Mouse (Mus musculus): ENCODE results near the gene Apol9b. TPM values are rescaled to one million over a fixed set of nuclear protein-coding genes. Genes with fewer than 3 reads are reported as not detected.

Apol9b gene
- polyA plus RNA-seq, 1 experiment from 2014 or later = not detected

DNA sequence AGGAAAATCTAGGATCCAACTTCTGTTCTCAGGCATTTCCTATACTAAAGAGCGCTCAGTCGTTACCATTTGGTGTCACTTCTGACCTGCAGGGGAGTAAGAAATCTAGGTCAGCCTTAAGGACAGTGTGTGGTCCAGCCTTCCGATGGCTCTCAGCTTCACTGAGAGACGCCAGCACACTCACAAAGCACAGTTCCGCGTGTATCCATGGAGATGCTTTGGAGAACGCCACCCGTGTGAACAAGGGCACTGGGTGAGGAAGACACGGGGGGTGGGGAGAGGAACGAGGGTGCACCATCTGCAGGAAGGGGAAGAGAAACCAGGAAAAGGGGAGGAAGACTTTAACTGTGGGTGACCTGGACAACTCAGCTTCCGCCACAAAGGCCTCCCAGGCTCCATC is 23.6 kb downstream of the Apol9b start:
- H3K4me1 ChIP-seq (replicated peaks) = no peaks in the 10 kb centered on the region
- no peaks in the 10 kb centered on the region for H3K9me3 ChIP-seq
- 62% methylated on average over 11 of the region's 11 CpGs for WGBS
- H3K9ac ChIP-seq (replicated peaks) = no peak overlapping the region
- ATAC-seq = no peak
- H3K4me2 ChIP-seq (replicated peaks) = no peak overlapping the region
- H3K4me3 ChIP-seq (replicated peaks) = no peak overlapping the region
- H3K27ac ChIP-seq = no peak overlapping the region
- no peaks in the 10 kb centered on the region for H3K27me3 ChIP-seq
- H3K36me3 ChIP-seq = no peaks in the 10 kb centered on the region

DNA sequence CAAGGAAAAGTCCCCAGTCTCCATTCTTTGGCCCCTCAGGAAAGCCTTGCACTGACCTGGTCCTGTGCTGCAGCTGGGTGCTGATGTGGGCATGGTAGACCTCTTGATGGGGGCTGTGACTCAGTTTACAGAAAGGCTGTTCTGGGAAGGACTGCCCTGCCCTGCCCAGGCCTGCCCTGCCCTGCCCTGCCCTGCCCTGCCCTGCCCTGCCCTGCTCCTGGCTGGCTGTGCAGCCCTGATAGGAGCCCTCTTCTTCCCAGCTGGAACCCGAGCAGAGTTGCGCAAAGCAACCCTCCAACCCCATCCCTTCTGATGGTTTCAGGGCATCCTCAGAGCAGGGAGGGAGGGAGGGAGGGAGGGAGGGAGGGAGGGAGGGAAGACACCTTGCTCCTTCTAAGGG is 26.3 kb downstream of the Apol9b start:
- no peaks in the 10 kb centered on the region for H3K27me3 ChIP-seq
- no peaks in the 10 kb centered on the region for H3K9me3 ChIP-seq
- no peak overlapping the region for H3K27ac ChIP-seq
- H3K4me3 ChIP-seq (replicated peaks) = no peak overlapping the region
- WGBS = 80% methylated on average over 1 of the region's 2 CpGs
- no peak for ATAC-seq
- no peak overlapping the region for H3K9ac ChIP-seq (replicated peaks)
- H3K4me1 ChIP-seq (replicated peaks) = no peaks in the 10 kb centered on the region
- no peak overlapping the region for H3K4me2 ChIP-seq (replicated peaks)
- H3K36me3 ChIP-seq = 0 out of 2 replicates have a peak, but pooled peaks cover 1% of the 10 kb centered on the region

DNA sequence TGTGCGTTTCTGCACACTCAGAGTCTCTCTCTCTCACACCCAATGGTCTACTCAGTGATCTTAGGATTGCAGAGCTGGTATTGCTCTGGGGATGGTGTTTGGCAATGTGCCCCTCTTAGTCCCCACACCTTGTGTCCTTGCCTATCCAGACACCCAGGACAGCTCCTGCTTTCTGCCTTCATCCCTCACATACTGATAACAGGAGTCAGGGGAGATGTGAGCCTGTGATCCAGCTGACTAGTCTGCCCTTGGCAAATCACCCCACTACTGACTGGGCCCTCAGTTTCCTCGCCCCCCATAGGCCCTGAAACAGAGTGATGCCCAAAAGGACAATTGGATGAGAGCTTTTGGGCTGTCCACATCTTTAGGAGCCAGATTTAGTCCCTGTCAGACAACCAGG is 27.2 kb downstream of the Apol9b start:
- Histone ChIP-seq H3K4me2 (replicated peaks) (no peak overlapping the region), H3K4me3 (replicated peaks) (no peak overlapping the region), H3K27ac (no peak overlapping the region), H3K9me3 (no peaks in the 10 kb centered on the region), H3K9ac (replicated peaks) (no peak overlapping the region), H3K27me3 (no peaks in the 10 kb centered on the region), H3K36me3 (peaks cover 8% of the 10 kb centered on the region), H3K4me1 (replicated peaks) (no peaks in the 10 kb centered on the region)
- ATAC-seq = no peak
- WGBS = 60% methylated on average over 2 of the region's 2 CpGs

DNA sequence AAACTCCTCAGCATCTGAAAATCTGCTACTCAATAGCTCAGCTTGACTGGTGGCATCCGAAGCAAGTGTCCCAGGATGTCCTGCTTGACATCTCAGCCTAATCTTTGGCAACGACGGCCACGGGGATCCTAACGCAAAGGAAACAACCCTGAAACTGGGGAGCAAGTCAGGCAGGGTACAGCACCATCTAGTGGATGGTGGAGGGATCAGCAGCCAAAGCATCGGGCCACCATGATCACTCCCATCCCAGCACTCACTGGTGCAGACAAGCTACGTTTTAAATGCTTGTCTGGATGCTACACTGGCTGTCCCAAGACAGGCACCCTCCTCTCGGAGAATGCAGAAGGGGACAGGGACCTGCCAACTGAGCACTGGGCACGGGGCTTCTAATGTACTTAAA is 28.0 kb downstream of the Apol9b start, which contains the start of gene Apol8:
Gene Apol8, minus strand, starts transcription at position 156 of the 400 bp plus-strand sequence.
- Histone ChIP-seq H3K4me3 (replicated peaks) (no peak within 1 kb of the TSS), H3K27ac (no peak within 1 kb of the TSS), H3K27me3 (no peaks in the 10 kb centered on the region), H3K9me3 (no peaks in the 10 kb centered on the region), H3K4me2 (replicated peaks) (no peak within 1 kb of the TSS), H3K9ac (replicated peaks) (no peak within 1 kb of the TSS), H3K4me1 (replicated peaks) (no peaks in the 10 kb centered on the region), H3K36me3 (peaks cover 15% of the 10 kb centered on the region)
- ATAC-seq = no peak
- 9% methylated on average over 9 of the region's 9 CpGs for WGBS

DNA sequence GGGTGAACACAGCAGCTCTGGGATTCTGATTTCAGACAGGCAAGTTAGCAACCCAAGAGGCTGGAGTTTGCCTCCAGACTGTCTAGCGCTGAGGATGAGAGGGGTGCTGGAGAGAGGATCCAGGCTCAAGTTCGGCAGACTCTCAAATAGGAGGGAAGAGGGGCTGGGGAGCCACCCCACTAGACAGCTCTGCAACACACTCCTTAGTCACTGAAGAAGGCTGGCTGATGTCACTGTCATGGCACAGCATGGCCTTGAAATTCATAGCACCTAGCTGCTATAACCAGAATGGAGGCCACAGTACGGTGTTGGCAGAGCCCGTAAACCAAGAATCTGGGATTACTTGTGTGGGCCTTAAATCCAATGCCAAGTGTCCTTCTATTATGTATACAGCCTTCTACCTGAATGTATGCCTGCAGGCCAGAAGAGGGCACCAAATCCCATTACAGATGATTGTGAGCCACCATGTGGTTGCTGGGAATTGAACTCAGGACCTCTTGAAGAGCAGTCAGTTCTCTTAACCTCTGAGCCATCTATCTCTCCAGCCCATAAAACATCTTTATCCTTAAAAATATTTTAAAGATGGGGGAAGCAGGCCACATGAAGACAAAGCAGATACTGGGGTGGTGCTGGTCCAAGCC is 28.9 kb downstream of the Apol9b start:
- H3K36me3 ChIP-seq = peaks cover 24% of the 10 kb centered on the region
- H3K4me1 ChIP-seq (replicated peaks) = no peaks in the 10 kb centered on the region
- WGBS = 81% methylated on average over 4 of the region's 4 CpGs
- no peak overlapping the region for H3K27ac ChIP-seq
- H3K9ac ChIP-seq (replicated peaks) = no peak overlapping the region
- H3K9me3 ChIP-seq = no peaks in the 10 kb centered on the region
- no peaks in the 10 kb centered on the region for H3K27me3 ChIP-seq
- H3K4me3 ChIP-seq (replicated peaks) = no peak overlapping the region
- H3K4me2 ChIP-seq (replicated peaks) = no peak overlapping the region
- no peak for ATAC-seq

DNA sequence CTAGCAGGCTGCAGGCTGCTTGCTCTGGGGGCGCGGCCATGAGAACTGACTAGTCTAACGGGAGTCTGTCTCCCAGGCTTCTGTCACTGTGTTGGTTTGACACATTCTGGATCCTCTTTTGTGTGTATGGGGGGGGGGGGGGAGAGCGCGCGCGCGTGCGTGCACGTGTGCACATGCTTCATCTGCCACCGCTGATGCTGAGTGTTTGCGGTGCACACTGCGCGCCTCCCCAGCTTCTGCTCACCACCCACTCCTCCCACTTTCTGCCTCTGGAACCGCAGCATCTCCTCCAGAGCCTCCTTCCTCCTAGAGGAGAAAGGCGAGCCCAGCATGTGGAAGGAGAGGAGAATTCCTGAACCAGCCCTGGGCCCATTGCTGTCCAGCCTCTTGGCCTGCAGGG is 31.2 kb downstream of the Apol9b start:
- Histone ChIP-seq H3K36me3 (peaks cover 47% of the 10 kb centered on the region), H3K27me3 (no peaks in the 10 kb centered on the region), H3K4me3 (replicated peaks) (no peak overlapping the region), H3K27ac (no peak overlapping the region), H3K9me3 (no peaks in the 10 kb centered on the region), H3K4me1 (replicated peaks) (no peaks in the 10 kb centered on the region), H3K9ac (replicated peaks) (no peak overlapping the region), H3K4me2 (replicated peaks) (no peak overlapping the region)
- WGBS = 95% methylated on average over 16 of the region's 16 CpGs
- ATAC-seq = no peak

DNA sequence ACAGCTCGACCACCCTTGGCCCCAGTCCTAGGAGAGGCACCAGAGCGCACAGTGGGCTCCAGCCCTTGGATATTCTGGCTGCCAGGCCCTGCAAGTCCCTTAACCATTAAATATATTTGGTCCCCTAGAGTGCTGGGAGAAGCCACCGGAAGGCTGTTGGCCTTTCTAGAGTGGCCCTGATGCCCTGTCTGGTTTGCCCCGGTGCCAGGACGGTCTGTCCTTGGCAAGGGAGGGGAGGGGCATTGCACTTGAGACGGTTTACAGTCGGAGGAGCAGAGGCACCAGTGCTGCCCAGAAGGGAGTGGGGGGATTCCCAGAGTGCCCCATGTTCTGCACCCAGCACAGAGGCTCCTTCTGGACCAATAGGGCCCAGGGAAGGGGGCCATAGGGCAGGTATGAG is 32.2 kb downstream of the Apol9b start:
- Histone ChIP-seq H3K4me2 (replicated peaks) (no peak overlapping the region), H3K4me3 (replicated peaks) (no peak overlapping the region), H3K4me1 (replicated peaks) (no peaks in the 10 kb centered on the region), H3K27ac (no peak overlapping the region), H3K36me3 (peaks cover 58% of the 10 kb centered on the region), H3K9ac (replicated peaks) (no peak overlapping the region), H3K9me3 (no peaks in the 10 kb centered on the region), H3K27me3 (no peaks in the 10 kb centered on the region)
- 95% methylated on average over 7 of the region's 7 CpGs for WGBS
- ATAC-seq = no peak

DNA sequence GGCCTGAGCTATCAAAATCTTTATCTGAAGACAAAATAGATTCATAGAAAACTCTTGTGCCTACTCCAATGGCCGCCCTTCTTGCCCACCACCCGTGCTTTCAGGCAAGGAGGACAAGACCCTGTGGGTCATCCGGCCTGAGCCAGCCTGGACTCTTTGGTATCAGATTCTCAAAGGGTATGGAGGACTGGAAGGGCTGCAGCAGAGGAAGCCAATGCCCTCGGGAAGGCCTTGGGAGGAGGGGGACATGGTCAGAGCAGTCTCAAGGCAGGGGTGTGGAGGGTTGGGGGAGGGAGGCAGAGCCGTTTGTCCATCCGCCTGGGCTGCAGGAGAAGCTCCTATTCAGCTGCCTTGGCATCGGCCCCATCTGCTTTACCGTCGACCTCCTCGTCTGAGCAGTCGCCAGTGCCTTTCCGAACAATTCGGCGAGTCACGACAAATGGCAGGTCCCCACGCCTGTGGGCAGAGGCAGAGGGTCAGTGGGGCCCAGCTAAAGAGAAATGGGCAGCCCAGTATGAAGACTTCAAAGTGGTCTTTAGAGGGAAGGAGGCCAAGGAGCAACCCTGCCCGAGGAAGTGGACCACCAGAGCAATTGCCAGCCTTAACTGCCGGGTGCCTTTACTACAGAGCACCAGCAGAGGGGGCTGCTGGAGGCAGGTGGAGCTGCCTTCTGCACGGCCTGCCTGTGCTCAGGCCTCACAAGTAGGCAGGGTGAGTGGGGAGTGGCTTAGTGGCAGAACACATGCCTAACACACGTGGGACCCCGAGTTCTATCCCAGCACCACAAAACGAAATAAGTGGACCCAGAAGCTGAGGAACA is 32.9 kb downstream of the Apol9b start:
- Histone ChIP-seq H3K9ac (replicated peaks) (no peak overlapping the region), H3K4me3 (replicated peaks) (no peak overlapping the region), H3K36me3 (peaks cover 64% of the 10 kb centered on the region), H3K9me3 (no peaks in the 10 kb centered on the region), H3K4me1 (replicated peaks) (no peaks in the 10 kb centered on the region), H3K4me2 (replicated peaks) (no peak overlapping the region), H3K27ac (no peak overlapping the region), H3K27me3 (no peaks in the 10 kb centered on the region)
- no peak for ATAC-seq
- 77% methylated on average over 22 of the region's 22 CpGs for WGBS

DNA sequence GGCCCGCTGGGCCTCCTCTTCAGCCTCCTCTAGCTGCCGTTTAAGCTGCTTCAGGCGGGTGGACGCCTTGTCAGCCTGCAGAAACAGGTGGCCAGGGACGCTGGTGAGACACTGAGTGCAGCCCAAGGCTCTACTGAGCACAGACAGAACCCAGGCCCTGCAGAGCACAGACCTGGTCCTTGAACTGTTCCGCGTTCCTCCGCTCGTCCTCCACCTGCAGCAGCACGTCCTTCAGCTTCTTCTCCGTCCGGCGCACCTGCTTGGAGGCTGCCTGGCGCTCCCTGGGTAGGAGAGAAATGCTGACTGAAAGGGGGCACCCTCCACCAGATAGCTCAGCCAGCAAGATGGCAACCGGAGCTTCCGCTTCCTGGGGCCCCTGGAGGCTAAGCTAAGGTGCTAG is 34.2 kb downstream of the Apol9b start:
- Histone ChIP-seq H3K27me3 (no peaks in the 10 kb centered on the region), H3K4me3 (replicated peaks) (no peak overlapping the region), H3K36me3 (peaks cover 77% of the 10 kb centered on the region), H3K4me2 (replicated peaks) (no peak overlapping the region), H3K9me3 (no peaks in the 10 kb centered on the region), H3K4me1 (replicated peaks) (no peaks in the 10 kb centered on the region), H3K9ac (replicated peaks) (no peak overlapping the region), H3K27ac (no peak overlapping the region)
- WGBS = 94% methylated on average over 16 of the region's 16 CpGs
- ATAC-seq = no peak

DNA sequence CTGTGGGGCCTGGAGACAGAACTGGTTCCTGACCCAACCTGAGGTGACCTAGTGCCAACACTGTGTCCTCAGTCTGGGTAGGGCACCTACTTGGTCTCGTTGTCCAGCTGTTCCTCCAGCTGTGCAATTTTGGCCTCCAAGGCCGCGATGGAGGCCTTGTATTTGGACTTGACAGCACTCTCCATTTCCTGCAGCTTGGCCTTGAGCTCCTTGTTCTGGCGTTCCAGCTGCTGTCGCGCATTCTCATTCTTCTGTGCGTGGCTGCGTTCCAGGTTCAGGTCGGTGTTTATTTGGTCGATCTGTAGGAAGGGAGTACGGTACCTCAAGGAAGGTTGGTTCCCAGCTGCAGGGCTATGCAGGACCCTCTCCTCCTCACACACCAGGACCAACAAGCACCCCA is 34.9 kb downstream of the Apol9b start:
- no peak overlapping the region for H3K27ac ChIP-seq
- ATAC-seq = no peak
- H3K9ac ChIP-seq (replicated peaks) = no peak overlapping the region
- H3K9me3 ChIP-seq = no peaks in the 10 kb centered on the region
- H3K4me3 ChIP-seq (replicated peaks) = no peak overlapping the region
- 96% methylated on average over 11 of the region's 11 CpGs for WGBS
- H3K4me1 ChIP-seq (replicated peaks) = no peaks in the 10 kb centered on the region
- no peaks in the 10 kb centered on the region for H3K27me3 ChIP-seq
- no peak overlapping the region for H3K4me2 ChIP-seq (replicated peaks)
- peaks cover 84% of the 10 kb centered on the region for H3K36me3 ChIP-seq

DNA sequence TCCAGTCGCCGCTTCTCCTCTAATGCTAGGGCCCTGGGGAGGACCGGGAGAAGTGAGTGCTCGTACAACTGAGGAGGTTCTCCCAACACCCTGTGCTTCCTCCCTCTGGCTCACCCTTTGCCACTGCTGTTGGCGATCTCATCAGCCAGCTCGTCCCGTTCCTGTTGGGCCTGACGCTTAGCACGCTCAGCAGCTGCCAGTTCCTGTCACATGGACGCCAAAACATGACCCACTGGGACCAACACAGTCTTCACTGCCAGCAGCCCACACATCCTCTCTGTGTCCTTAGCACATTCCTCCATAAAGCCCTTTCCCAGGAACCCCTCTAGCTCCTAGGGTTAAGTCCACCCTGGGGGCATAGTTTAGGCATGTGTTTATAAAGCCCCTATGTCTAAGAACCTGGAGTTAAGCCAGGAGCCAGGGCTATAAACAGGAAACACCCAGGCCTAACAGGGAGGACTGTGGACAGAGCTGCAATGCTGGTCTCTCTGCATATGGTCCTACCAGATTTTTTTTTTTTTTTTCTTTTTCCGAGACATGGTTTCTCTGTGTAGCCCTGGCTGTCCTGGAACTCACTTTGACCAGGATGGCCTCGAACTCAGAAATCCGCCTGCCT is 35.7 kb downstream of the Apol9b start:
- WGBS = 90% methylated on average over 13 of the region's 13 CpGs
- Histone ChIP-seq H3K4me1 (replicated peaks) (no peaks in the 10 kb centered on the region), H3K9me3 (no peaks in the 10 kb centered on the region), H3K36me3 (peaks cover 92% of the 10 kb centered on the region), H3K27ac (no peak overlapping the region), H3K4me3 (replicated peaks) (no peak overlapping the region), H3K9ac (replicated peaks) (no peak overlapping the region), H3K4me2 (replicated peaks) (no peak overlapping the region), H3K27me3 (no peaks in the 10 kb centered on the region)
- ATAC-seq = no peak

DNA sequence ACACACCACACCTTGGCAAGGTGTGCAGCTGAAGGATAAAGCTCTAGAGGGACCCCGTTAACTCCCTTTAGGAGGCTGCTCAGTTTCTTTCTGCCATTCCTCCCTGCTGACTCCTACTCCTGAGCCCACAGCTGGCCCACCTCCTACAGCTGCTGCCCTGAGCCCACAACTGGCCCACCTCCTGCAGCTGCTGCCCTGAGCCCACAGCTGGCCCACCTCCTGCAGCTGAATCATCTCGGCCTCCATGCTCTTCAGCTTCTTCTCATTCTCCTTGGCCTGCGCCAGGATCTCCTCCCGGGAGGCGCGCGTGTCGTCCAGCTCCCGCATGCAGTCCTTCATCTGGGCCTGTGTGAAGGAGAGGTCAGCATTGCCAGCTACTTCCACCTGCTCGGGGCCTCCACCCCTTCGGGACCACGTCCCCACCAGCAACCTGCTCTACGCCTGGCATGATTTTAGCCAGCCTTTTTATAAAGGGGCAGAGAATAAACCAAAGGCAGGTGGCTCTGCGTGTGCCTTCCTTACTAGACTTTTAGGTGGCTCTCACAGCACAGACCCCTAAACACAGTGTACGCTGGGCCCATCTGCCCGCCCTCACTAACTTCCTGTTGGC is 36.8 kb downstream of the Apol9b start:
- no peak overlapping the region for H3K4me3 ChIP-seq (replicated peaks)
- peaks cover 100% of the 10 kb centered on the region for H3K36me3 ChIP-seq
- no peaks in the 10 kb centered on the region for H3K27me3 ChIP-seq
- no peak overlapping the region for H3K27ac ChIP-seq
- 95% methylated on average over 16 of the region's 16 CpGs for WGBS
- no peaks in the 10 kb centered on the region for H3K9me3 ChIP-seq
- H3K4me1 ChIP-seq (replicated peaks) = no peaks in the 10 kb centered on the region
- H3K9ac ChIP-seq (replicated peaks) = no peak overlapping the region
- no peak for ATAC-seq
- H3K4me2 ChIP-seq (replicated peaks) = no peak overlapping the region

All from midbrain, embryonic 13.5 days (tissue).